Mouse (Mus musculus) myocyte (in vitro differentiated cells): Measurements from ENCODE around the gene Adgrg4.

ENCODE experiments used
- CEBPB ChIP-seq: IDR thresholded peaks from 2 replicates; pipeline ENCODE4 v1.6.1; 2011; ENCODE audit warnings: mild to moderate bottlenecking, moderate library complexity; ENCODE audit not compliant: poor library complexity, insufficient read depth, severe bottlenecking
- E2F4 ChIP-seq: IDR thresholded peaks from one replicate; pipeline ENCODE4 v1.6.1; 2011; ENCODE audit warnings: mild to moderate bottlenecking, control low read depth, moderate library complexity; ENCODE audit not compliant: insufficient read depth
- MYOD1 ChIP-seq, 3 experiments: IDR thresholded peaks; one replicate each; pipeline ENCODE4 v1.6.1; 2011; ENCODE audit warnings: control low read depth in 2 of 3, low read depth in 2 of 3, mild to moderate bottlenecking in 2 of 3, moderate library complexity in 1 of 3; ENCODE audit not compliant: insufficient read length in 2 of 3, control insufficient read depth in 1 of 3
- POLR2A ChIP-seq: IDR thresholded peaks from one replicate; pipeline ENCODE4 v1.6.1; 2011; ENCODE audit warnings: low read depth, mild to moderate bottlenecking, control low read depth, moderate library complexity; ENCODE audit not compliant: insufficient read length
- SRF ChIP-seq: IDR thresholded peaks from one replicate; pipeline ENCODE4 v1.6.1; 2011; ENCODE audit warnings: low read depth; ENCODE audit not compliant: control insufficient read depth, insufficient read length
- TCF12 ChIP-seq: IDR thresholded peaks from one replicate; pipeline ENCODE4 v1.6.1; 2011; ENCODE audit warnings: mild to moderate bottlenecking, control low read depth; ENCODE audit not compliant: poor library complexity, insufficient read depth, severe bottlenecking
- USF1 ChIP-seq: IDR thresholded peaks from one replicate; pipeline ENCODE4 v1.6.1; 2011; ENCODE audit warnings: low read depth, mild to moderate bottlenecking, control low read depth, moderate library complexity

DNA sequence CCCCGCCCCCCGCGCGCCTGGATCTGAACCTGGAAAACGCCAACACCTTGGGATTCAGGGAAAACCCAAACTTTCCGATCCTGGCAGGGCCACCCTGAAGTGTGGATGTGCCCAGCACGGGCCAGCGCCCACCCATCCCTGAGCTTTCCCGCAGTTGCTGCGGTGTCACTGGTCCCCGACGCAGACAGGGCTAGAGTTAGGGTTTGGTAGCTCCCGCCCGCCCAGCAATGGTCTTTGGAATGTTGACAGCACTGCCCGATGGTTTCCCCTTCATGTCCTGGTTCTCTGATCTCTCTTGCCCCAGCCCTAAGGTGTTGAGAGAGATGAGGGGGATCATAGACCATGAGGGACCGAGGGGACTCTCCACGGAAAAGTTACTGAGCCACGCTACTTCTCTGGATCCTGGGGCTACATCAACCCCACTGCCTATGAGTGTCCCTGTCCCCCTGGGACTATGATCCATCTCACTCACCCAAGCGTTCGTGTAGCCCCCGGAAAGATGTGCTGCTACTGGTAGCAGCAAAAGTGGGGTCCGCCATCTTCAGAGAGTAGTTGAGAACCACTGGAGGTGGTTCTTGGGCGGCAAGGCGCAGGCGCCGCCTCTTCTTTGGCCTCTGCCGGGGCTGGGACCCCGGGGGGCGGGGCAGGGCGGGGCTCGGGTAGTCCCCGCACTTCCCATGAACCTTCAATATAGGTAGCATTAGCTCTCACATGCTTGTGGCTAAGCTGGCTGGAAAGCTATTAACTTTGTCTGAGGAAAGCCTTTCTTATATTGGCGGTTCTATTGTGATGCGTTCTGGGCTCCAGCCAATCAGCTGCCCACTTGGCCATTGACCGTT is 48.0 kb upstream of the Adgrg4 start, which contains the start of gene Map7d3:
- TF ChIP-seq CEBPB (no peak), POLR2A (no peak), MYOD1 (IDR thresholded peaks at IDR 0.05; ENCODE audit: control insufficient read depth in 1 of 3, insufficient read length in 2 of 3, low read depth in 2 of 3) (no peak), SRF (no peak), TCF12 (no peak), E2F4 (no peak), USF1 (no peak)
